Mouse (Mus musculus): Measurements from ENCODE around the gene Arl2bp.

DNA sequence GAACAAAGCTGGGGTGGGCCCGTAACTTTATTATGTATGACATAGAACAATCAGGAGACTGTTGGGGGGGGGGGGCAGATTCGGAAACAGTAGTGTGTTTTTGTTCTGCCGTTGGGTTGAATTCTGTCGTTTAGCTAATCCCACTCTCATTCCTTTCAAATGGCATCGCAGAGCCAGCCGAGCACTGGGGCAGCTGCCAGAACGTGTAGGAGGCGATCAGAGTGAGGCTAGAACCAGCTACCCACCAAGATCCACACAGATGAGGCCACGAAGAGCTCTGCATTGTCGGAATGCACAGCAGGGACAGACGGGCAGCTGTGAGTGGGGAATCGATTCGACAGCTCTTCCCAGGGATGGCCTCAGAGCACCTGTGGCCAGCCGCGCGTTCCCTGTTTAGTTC lies 33.0 kb downstream of the Arl2bp start:
- TF ChIP-seq POLR2A (IDR thresholded peaks at IDR 0.05; ENCODE audit: insufficient read depth, low read depth, low read length) (no peak), CTCF (IDR thresholded peaks at IDR 0.05) (no peak), EP300 (IDR thresholded peaks at IDR 0.05; ENCODE audit: insufficient read depth, low read depth, low read length) (no peak)

Measured in heart, adult 2 months (tissue).